Mouse (Mus musculus): ENCODE data around the gene Rnf216.

DNA sequence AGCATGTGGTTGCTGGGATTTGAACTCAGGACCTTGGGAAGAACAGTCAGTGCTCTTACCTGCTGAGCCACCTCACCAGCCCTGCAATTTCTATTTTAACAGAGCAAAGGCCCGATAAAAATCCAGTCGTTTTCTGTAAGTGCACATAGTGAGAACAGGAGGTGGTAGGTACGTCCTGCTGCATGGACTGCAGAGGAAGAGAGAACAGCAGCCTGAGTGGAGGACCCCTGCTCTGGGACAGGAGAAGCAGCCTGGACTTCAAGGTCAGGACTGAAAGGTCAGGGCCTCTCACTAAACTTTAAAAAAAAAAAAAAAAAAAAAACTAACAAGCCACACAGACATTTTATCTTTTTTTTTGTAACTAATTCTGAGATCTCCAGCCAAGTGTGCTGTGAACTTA, 50.5 kb downstream of the Rnf216 start:
- TF ChIP-seq CTCF (IDR thresholded peaks at IDR 0.05; ENCODE audit: low read depth, low read length) = no peak
- no peak for TF ChIP-seq POLR2A (IDR thresholded peaks at IDR 0.05; ENCODE audit: borderline replicate concordance, low read depth, low read length)
